17 mouse cellular contexts compared by ENCODE assay signal in the genomic region with DNA sequence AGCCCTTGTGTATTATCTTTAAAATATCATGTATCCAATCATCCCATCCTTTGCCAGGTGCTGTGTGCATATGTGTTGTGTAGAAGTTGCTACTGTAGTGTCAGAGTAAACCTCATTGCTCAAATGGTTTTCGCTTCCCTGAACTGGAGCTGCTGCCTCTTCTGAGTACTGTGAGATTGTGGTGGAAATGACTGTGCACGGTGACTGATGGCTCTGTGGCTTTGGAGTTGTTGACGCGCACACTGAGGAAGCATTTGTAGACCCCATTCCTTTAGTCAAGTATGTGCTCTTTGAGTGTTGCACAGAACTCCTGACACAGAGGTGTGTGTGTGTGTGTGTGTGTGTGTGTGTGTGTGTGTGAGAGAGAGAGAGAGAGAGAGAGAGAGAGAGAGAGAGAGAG.
"Had no signal": no experiment of that assay in that cellular context is flagged by ENCODE, and none has a peak within 500 bp of the region (broad histone marks: within the 10 kb centered on the region; RNA-seq: fewer than 3 reads in every experiment).

No protein-coding gene starts in this region.

- H3K9me3 ChIP-seq: limb, embryonic 12.5 days; liver, embryonic 13.5 days; midbrain, embryonic 12.5 days; neural tube, embryonic 13.5 days had no signal

- H3K4me2 ChIP-seq: limb, embryonic 12.5 days; liver, embryonic 13.5 days; midbrain, embryonic 12.5 days; neural tube, embryonic 13.5 days had no signal

- H3K36me3 ChIP-seq: limb, embryonic 12.5 days; liver, embryonic 13.5 days; midbrain, embryonic 12.5 days; neural tube, embryonic 13.5 days had no signal

- H3K9ac ChIP-seq: limb, embryonic 12.5 days; liver, embryonic 13.5 days; liver, postnatal 0 days; midbrain, embryonic 12.5 days; neural tube, embryonic 13.5 days had no signal

- ATAC-seq: liver, postnatal 0 days; midbrain, embryonic 16.5 days had no signal

- H3K4me3 ChIP-seq: layer of hippocampus, adult 2 months; limb, embryonic 12.5 days; liver, embryonic 13.5 days; midbrain, embryonic 12.5 days; neural tube, embryonic 13.5 days had no signal

- H3K27me3 ChIP-seq: limb, embryonic 12.5 days; liver, embryonic 13.5 days; midbrain, embryonic 12.5 days; neural tube, embryonic 13.5 days had no signal

- H3K4me1 ChIP-seq: limb, embryonic 12.5 days; liver, embryonic 13.5 days; midbrain, embryonic 12.5 days; neural tube, embryonic 13.5 days had no signal

- H3K27ac ChIP-seq: layer of hippocampus, adult 2 months; limb, embryonic 12.5 days; liver, embryonic 13.5 days; macrophage; midbrain, embryonic 12.5 days; neural tube, embryonic 13.5 days had no signal

- DNase-seq: kidney, postnatal 10 days; kidney, postnatal 4 days; liver; liver, embryonic 13.5 days; liver, postnatal 0 days; lung, postnatal 10 days; retina, postnatal 1 day; right cerebral cortex, postnatal 4 days; spleen, adult 18-20 months; thymus, adult 18-20 months; thymus, postnatal 14 days had no signal
